Mouse (Mus musculus): ENCODE results near the gene Unc119b. TPM values are rescaled to one million over a fixed set of nuclear protein-coding genes. Genes with fewer than 3 reads are reported as not detected.
"Not testable (repeated sequence)": the region's sequence is repeated elsewhere in the genome, so short reads cannot be mapped to it uniquely, and the experiment has no call there.

The Unc119b gene
- total RNA-seq, 1 experiment: 27.5 TPM

DNA sequence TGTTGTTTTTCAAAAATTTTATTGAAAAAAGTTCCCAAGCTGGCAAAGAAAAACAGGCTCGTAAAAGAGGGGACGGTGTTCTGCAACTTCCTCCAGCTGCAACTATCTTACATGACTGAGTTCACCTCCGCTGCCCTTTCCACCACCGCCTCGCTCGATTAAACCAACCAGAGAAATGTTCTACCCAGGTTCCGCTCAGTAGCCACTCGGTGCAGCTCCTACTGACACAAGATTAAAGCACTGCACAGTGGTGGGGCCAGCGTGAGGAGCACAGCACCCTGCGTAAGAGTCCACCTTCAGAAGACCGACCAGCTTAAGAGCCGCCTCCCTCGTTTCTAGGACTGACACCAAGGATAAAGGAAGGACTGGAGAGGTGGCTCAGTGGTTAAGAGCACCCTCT is 16.7 kb upstream of the Unc119b start:
- in situ Hi-C loops (cut with MboI; ENCODE audit: low sequenced_read_pairs in 2 of 2, unreplicated experiment in 2 of 2): no loop called here
- Histone ChIP-seq H3K36me3 (ENCODE audit: control insufficient read depth, insufficient read depth, low read length, poor library complexity, severe bottlenecking) (peaks cover 39% of the 10 kb centered on the region), H3K27ac (ENCODE audit: insufficient read depth, low read depth, low read length, poor library complexity, severe bottlenecking) (no peak overlapping the region)

DNA sequence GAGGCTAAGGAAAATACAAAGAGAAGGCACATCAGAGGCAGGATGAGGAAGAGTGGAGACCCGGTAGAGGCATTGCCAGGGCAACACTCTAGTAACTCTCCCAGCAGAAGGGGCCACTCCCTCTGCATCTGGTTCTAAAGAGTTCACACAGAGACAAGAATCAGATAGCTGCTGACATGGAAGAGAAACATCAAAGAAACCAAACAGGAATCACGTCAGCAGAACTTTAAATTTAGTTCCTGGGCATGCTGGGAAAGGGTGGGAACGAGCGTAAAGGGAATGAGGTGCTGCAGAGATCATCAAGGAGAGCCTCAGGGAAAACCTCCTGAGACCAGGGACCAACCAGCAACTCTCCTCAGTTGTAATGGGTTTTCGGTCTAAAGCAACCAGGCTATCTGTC is 16.2 kb upstream of the Unc119b start:
- H3K27ac ChIP-seq (ENCODE audit: insufficient read depth, low read depth, low read length, poor library complexity, severe bottlenecking): no peak overlapping the region
- no peak overlapping the region for H3K4me3 ChIP-seq (ENCODE audit: insufficient read depth in 1 of 2, low read depth in 1 of 2, low read length in 2 of 2, poor library complexity in 1 of 2, severe bottlenecking in 1 of 2)
- no peak for DNase-seq (ENCODE audit: low read depth, low spot score)
- H3K4me1 ChIP-seq (ENCODE audit: control insufficient read depth in 2 of 2, insufficient read depth in 2 of 2, low read length in 2 of 2, poor library complexity in 1 of 2): peaks cover 6 to 26% of the 10 kb centered on the region in 2 experiments
- TF ChIP-seq MAFK (IDR thresholded peaks at IDR 0.05; ENCODE audit: insufficient read depth, low read depth, low read length): no peak
- no peak for TF ChIP-seq ZNF384 (IDR thresholded peaks at IDR 0.05; ENCODE audit: low read depth, low read length)
- TF ChIP-seq HCFC1 (IDR thresholded peaks at IDR 0.05; ENCODE audit: borderline replicate concordance, insufficient read depth, low read length): no peak
- no peak for TF ChIP-seq CHD2 (IDR thresholded peaks at IDR 0.05; ENCODE audit: low read depth, low read length)
- TF ChIP-seq ZC3H11A (IDR thresholded peaks at IDR 0.05; ENCODE audit: borderline replicate concordance, low read depth, low read length): no peak
- peaks cover 43% of the 10 kb centered on the region for H3K36me3 ChIP-seq (ENCODE audit: control insufficient read depth, insufficient read depth, low read length, poor library complexity, severe bottlenecking)
- in situ Hi-C loops (cut with MboI; ENCODE audit: low sequenced_read_pairs in 2 of 2, unreplicated experiment in 2 of 2): no loop called here
- no peaks in the 10 kb centered on the region for H3K9me3 ChIP-seq (ENCODE audit: control insufficient read depth, insufficient read depth, low read depth, low read length)
- H3K9ac ChIP-seq (ENCODE audit: insufficient read depth, low read depth, low read length, poor library complexity, severe bottlenecking): no peak overlapping the region; the same call in 1 of the 2 replicates

More for the DNA sequence above, 16.7 kb upstream of the Unc119b start:
- TF ChIP-seq ZC3H11A (IDR thresholded peaks at IDR 0.05; ENCODE audit: borderline replicate concordance, low read depth, low read length) (no peak), MAFK (IDR thresholded peaks at IDR 0.05; ENCODE audit: insufficient read depth, low read depth, low read length) (no peak), HCFC1 (IDR thresholded peaks at IDR 0.05; ENCODE audit: borderline replicate concordance, insufficient read depth, low read length) (no peak), ZNF384 (IDR thresholded peaks at IDR 0.05; ENCODE audit: low read depth, low read length) (no peak), CHD2 (IDR thresholded peaks at IDR 0.05; ENCODE audit: low read depth, low read length) (no peak)
- Histone ChIP-seq H3K9me3 (ENCODE audit: control insufficient read depth, insufficient read depth, low read depth, low read length) (no peaks in the 10 kb centered on the region), H3K4me3 (ENCODE audit: insufficient read depth in 1 of 2, low read depth in 1 of 2, low read length in 2 of 2, poor library complexity in 1 of 2, severe bottlenecking in 1 of 2) (0 out of 4 replicates have a peak overlapping the region, but pooled peaks of 1 of the 2 experiments have one; percentile 2), H3K9ac (ENCODE audit: insufficient read depth, low read depth, low read length, poor library complexity, severe bottlenecking) (no peak overlapping the region; the same call in 1 of the 2 replicates), H3K4me1 (ENCODE audit: control insufficient read depth in 2 of 2, insufficient read depth in 2 of 2, low read length in 2 of 2, poor library complexity in 1 of 2) (peaks cover 6 to 25% of the 10 kb centered on the region in 2 experiments)
- no peak for DNase-seq (ENCODE audit: low read depth, low spot score)

GRCm38 (mm10) chr5:115149675-115150459 is 15.1 kb upstream of the Unc119b start:
- Histone ChIP-seq H3K36me3 (ENCODE audit: control insufficient read depth, insufficient read depth, low read length, poor library complexity, severe bottlenecking) (peaks cover 46% of the 10 kb centered on the region), H3K9ac (ENCODE audit: insufficient read depth, low read depth, low read length, poor library complexity, severe bottlenecking) (no peak overlapping the region), H3K27ac (ENCODE audit: insufficient read depth, low read depth, low read length, poor library complexity, severe bottlenecking) (no peak overlapping the region), H3K9me3 (ENCODE audit: control insufficient read depth, insufficient read depth, low read depth, low read length) (no peaks in the 10 kb centered on the region), H3K4me1 (ENCODE audit: control insufficient read depth in 2 of 2, insufficient read depth in 2 of 2, low read length in 2 of 2, poor library complexity in 1 of 2) (peaks cover 6 to 34% of the 10 kb centered on the region in 2 experiments), H3K4me3 (ENCODE audit: insufficient read depth in 1 of 2, low read depth in 1 of 2, low read length in 2 of 2, poor library complexity in 1 of 2, severe bottlenecking in 1 of 2) (no peak overlapping the region)
- in situ Hi-C loops (cut with MboI; ENCODE audit: low sequenced_read_pairs in 2 of 2, unreplicated experiment in 2 of 2): no loop called here
- no peak for DNase-seq (ENCODE audit: low read depth, low spot score)
- TF ChIP-seq HCFC1 (IDR thresholded peaks at IDR 0.05; ENCODE audit: borderline replicate concordance, insufficient read depth, low read length): no peak
- TF ChIP-seq CHD2 (IDR thresholded peaks at IDR 0.05; ENCODE audit: low read depth, low read length): no peak
- TF ChIP-seq ZC3H11A (IDR thresholded peaks at IDR 0.05; ENCODE audit: borderline replicate concordance, low read depth, low read length): no peak
- TF ChIP-seq MAFK (IDR thresholded peaks at IDR 0.05; ENCODE audit: insufficient read depth, low read depth, low read length): no peak
- no peak for TF ChIP-seq ZNF384 (IDR thresholded peaks at IDR 0.05; ENCODE audit: low read depth, low read length)

DNA sequence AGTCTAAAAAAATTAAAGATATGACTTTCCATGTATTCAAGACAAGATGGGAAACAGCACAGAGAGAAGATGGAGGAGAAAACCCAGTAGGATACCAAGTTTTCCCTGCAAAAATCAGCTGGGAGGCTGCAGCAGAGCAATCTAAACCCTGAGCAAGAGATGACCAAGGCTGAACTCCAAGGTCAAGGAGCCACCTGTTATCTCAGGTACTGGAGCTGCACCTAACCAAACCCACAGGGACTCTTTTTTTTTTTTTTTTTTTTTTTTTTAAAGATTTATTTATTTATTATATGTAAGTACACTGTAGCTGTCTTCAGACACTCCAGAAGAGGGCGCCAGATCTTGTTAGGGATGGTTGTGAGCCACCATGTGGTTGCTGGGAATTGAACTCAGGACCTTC is 14.1 kb upstream of the Unc119b start:
- Histone ChIP-seq H3K36me3 (ENCODE audit: control insufficient read depth, insufficient read depth, low read length, poor library complexity, severe bottlenecking) (peaks cover 48% of the 10 kb centered on the region), H3K4me1 (ENCODE audit: control insufficient read depth in 2 of 2, insufficient read depth in 2 of 2, low read length in 2 of 2, poor library complexity in 1 of 2) (peaks cover 6 to 39% of the 10 kb centered on the region in 2 experiments)
- H3K4me3 ChIP-seq (ENCODE audit: insufficient read depth in 1 of 2, low read depth in 1 of 2, low read length in 2 of 2, poor library complexity in 1 of 2, severe bottlenecking in 1 of 2); H3K9me3 ChIP-seq (ENCODE audit: control insufficient read depth, insufficient read depth, low read depth, low read length); in situ Hi-C loops (cut with MboI; ENCODE audit: low sequenced_read_pairs in 2 of 2, unreplicated experiment in 2 of 2); H3K9ac ChIP-seq (ENCODE audit: insufficient read depth, low read depth, low read length, poor library complexity, severe bottlenecking); DNase-seq (ENCODE audit: low read depth, low spot score); H3K27ac ChIP-seq (ENCODE audit: insufficient read depth, low read depth, low read length, poor library complexity, severe bottlenecking): not testable (repeated sequence)
- peak; percentile 71 for TF ChIP-seq ZNF384 (IDR thresholded peaks at IDR 0.05; ENCODE audit: low read depth, low read length)
